Mouse (Mus musculus) hindbrain, embryonic 13.5 days (tissue): ENCODE data around the gene Cdk6. TPM values are rescaled to one million over a fixed set of nuclear protein-coding genes. Genes with fewer than 3 reads are reported as not detected.
"Not testable (repeated sequence)": the region's sequence is repeated elsewhere in the genome, so short reads cannot be mapped to it uniquely, and the experiment has no call there.

ENCODE experiments used
- ATAC-seq: fragments of 200-750 bp; cut with Nextera tagmentation; 2 replicates; pipeline ENCODE4 v1.8.0; 2017; ENCODE audit warnings: moderate TSS enrichment; ENCODE audit not compliant: low FRiP score
- H3K27ac ChIP-seq: fragments of 300-500 bp; sonication (generic); 2 replicates; pipeline ENCODE4 v1.5.1; 2015; ENCODE audit warnings: inconsistent platforms, mild to moderate bottlenecking, moderate library complexity
- H3K27me3 ChIP-seq: fragments of 300-500 bp; sonication (generic); 2 replicates; pipeline ENCODE4 v1.6.1; 2015; ENCODE audit warnings: mild to moderate bottlenecking, inconsistent platforms
- H3K36me3 ChIP-seq: fragments of 300-500 bp; sonication (generic); 2 replicates; pipeline ENCODE4 v1.6.1; 2015; ENCODE audit warnings: mild to moderate bottlenecking, inconsistent platforms
- H3K4me1 ChIP-seq: fragments of 300-500 bp; sonication (generic); replicated peaks from 2 replicates; pipeline ENCODE4 v1.6.1; 2015; ENCODE audit warnings: inconsistent platforms
- H3K4me2 ChIP-seq: fragments of 300-500 bp; sonication (generic); 2 replicates; pipeline ENCODE4 v1.6.1; 2015; ENCODE audit warnings: inconsistent platforms, mild to moderate bottlenecking, moderate library complexity
- H3K4me3 ChIP-seq: fragments of 300-500 bp; sonication (generic); 2 replicates; pipeline ENCODE4 v1.5.1; 2015; ENCODE audit warnings: mild to moderate bottlenecking, inconsistent platforms
- H3K9ac ChIP-seq: fragments of 300-500 bp; sonication (generic); 2 replicates; pipeline ENCODE4 v1.6.1; 2015; ENCODE audit warnings: mild to moderate bottlenecking, inconsistent platforms
- H3K9me3 ChIP-seq: fragments of 300-500 bp; sonication (generic); 2 replicates; pipeline ENCODE4 v1.6.1; 2016; ENCODE audit warnings: inconsistent platforms
- WGBS: fragments of 180-500 bp; shearing (Covaris S2); methylation state at CpG from one replicate; pipeline ENCODE4 v1.1.7; 2015; 5-methylcytosine and 5-hydroxymethylcytosine counted together
- polyA plus RNA-seq: library from polyadenylated mRNA; unstranded; fragments of >200 nt; fragmentation: Nextera tagmentation; extraction: Ambion mirVana; gene quantifications from 2 replicates; pipeline ENCODE4 v1.2.1, GENCODE M21; 2015

Cdk6 gene
- polyA plus RNA-seq, 1 experiment from 2014 or later: 11.8 TPM

- H3K36me3 ChIP-seq, H3K4me3 ChIP-seq, ATAC-seq, H3K9me3 ChIP-seq, H3K27me3 ChIP-seq, H3K9ac ChIP-seq, H3K27ac ChIP-seq, H3K4me2 ChIP-seq, H3K4me1 ChIP-seq: not testable (repeated sequence)
- 54% methylated on average over 4 of the region's 4 CpGs for WGBS
Measured at GRCm38 (mm10) chr5:3351836-3352235, 10.6 kb downstream of the Cdk6 start.

GRCm38 (mm10) chr5:3352314-3352713, 11.0 kb downstream of the Cdk6 start:
- no peak overlapping the region for H3K27ac ChIP-seq
- WGBS: 95% methylated on average over 3 of the region's 3 CpGs

GRCm38 (mm10) chr5:3352827-3353226, 11.5 kb downstream of the Cdk6 start:
- 95% methylated on average over 3 of the region's 3 CpGs for whole genome bisulfite sequencing
- H3K9me3 ChIP-seq: no peaks in the 10 kb centered on the region
- ATAC-seq: no peak
- no peaks in the 10 kb centered on the region for H3K36me3 ChIP-seq
- H3K27ac ChIP-seq: no peak overlapping the region
- H3K4me3 ChIP-seq: no peak overlapping the region
- no peak overlapping the region for H3K9ac ChIP-seq
- no peak overlapping the region for H3K4me2 ChIP-seq
- H3K4me1 ChIP-seq: no peaks in the 10 kb centered on the region
- H3K27me3 ChIP-seq: no peaks in the 10 kb centered on the region

More at GRCm38 (mm10) chr5:3352314-3352713, 11.0 kb downstream of the Cdk6 start:
- no peak for ATAC-seq
- H3K36me3 ChIP-seq: no peaks in the 10 kb centered on the region
- no peak overlapping the region for H3K4me3 ChIP-seq
- H3K27me3 ChIP-seq: no peaks in the 10 kb centered on the region
- H3K9ac ChIP-seq: no peak overlapping the region
- no peaks in the 10 kb centered on the region for H3K9me3 ChIP-seq
- no peaks in the 10 kb centered on the region for H3K4me1 ChIP-seq
- H3K4me2 ChIP-seq: no peak overlapping the region

- Histone ChIP-seq H3K36me3 (no peaks in the 10 kb centered on the region), H3K9ac (no peak overlapping the region), H3K4me1 (no peaks in the 10 kb centered on the region), H3K27me3 (no peaks in the 10 kb centered on the region), H3K4me3 (no peak overlapping the region), H3K4me2 (no peak overlapping the region), H3K27ac (no peak overlapping the region), H3K9me3 (no peaks in the 10 kb centered on the region)
- ATAC-seq: no peak
- 94% methylated on average over 5 of the region's 5 CpGs for WGBS
Measured at GRCm38 (mm10) chr5:3354307-3354706, 13.0 kb downstream of the Cdk6 start.

- WGBS: 93% methylated on average over 12 of the region's 12 CpGs
- ATAC-seq: no peak
Measured at GRCm38 (mm10) chr5:3355032-3355536, 13.8 kb downstream of the Cdk6 start.

GRCm38 (mm10) chr5:3355560-3356260, 14.4 kb downstream of the Cdk6 start:
- Histone ChIP-seq H3K9ac (no peak overlapping the region), H3K4me2 (no peak overlapping the region), H3K27me3 (no peaks in the 10 kb centered on the region), H3K4me1 (no peaks in the 10 kb centered on the region), H3K27ac (no peak overlapping the region), H3K36me3 (no peaks in the 10 kb centered on the region), H3K9me3 (no peaks in the 10 kb centered on the region), H3K4me3 (no peak overlapping the region)
- no peak for ATAC-seq
- WGBS: 77% methylated on average over 11 of the region's 11 CpGs

More at GRCm38 (mm10) chr5:3355032-3355536, 13.8 kb downstream of the Cdk6 start:
- H3K27me3 ChIP-seq: no peaks in the 10 kb centered on the region
- H3K36me3 ChIP-seq: no peaks in the 10 kb centered on the region
- H3K4me2 ChIP-seq: no peak overlapping the region
- no peaks in the 10 kb centered on the region for H3K9me3 ChIP-seq
- H3K4me1 ChIP-seq: no peaks in the 10 kb centered on the region
- no peak overlapping the region for H3K4me3 ChIP-seq
- no peak overlapping the region for H3K9ac ChIP-seq
- H3K27ac ChIP-seq: no peak overlapping the region

GRCm38 (mm10) chr5:3356261-3356778, 15.0 kb downstream of the Cdk6 start:
- Histone ChIP-seq H3K4me2 (no peak overlapping the region), H3K27ac (no peak overlapping the region), H3K9me3 (no peaks in the 10 kb centered on the region), H3K27me3 (no peaks in the 10 kb centered on the region), H3K4me1 (no peaks in the 10 kb centered on the region), H3K4me3 (no peak overlapping the region), H3K36me3 (no peaks in the 10 kb centered on the region), H3K9ac (no peak overlapping the region)
- no peak for ATAC-seq
- 74% methylated on average over 10 of the region's 10 CpGs for WGBS

- Histone ChIP-seq H3K4me1 (no peaks in the 10 kb centered on the region), H3K9me3 (no peaks in the 10 kb centered on the region), H3K4me2 (no peak overlapping the region), H3K27me3 (no peaks in the 10 kb centered on the region), H3K9ac (no peak overlapping the region), H3K27ac (no peak overlapping the region), H3K4me3 (no peak overlapping the region), H3K36me3 (no peaks in the 10 kb centered on the region)
- WGBS: 96% methylated on average over 6 of the region's 6 CpGs
- ATAC-seq: no peak
Measured at GRCm38 (mm10) chr5:3357496-3357895, 16.2 kb downstream of the Cdk6 start.

- no peak for ATAC-seq
- 81% methylated on average over 5 of the region's 5 CpGs for WGBS
Measured at GRCm38 (mm10) chr5:3358687-3359520, 17.6 kb downstream of the Cdk6 start.

GRCm38 (mm10) chr5:3359914-3360313, 18.6 kb downstream of the Cdk6 start:
- no peaks in the 10 kb centered on the region for H3K27me3 ChIP-seq
- no peaks in the 10 kb centered on the region for H3K4me1 ChIP-seq
- H3K4me3 ChIP-seq: no peak overlapping the region
- no peaks in the 10 kb centered on the region for H3K36me3 ChIP-seq
- H3K27ac ChIP-seq: no peak overlapping the region
- no peak for ATAC-seq
- H3K9ac ChIP-seq: no peak overlapping the region
- H3K4me2 ChIP-seq: no peak overlapping the region
- WGBS: 90% methylated on average over 7 of the region's 7 CpGs
- no peaks in the 10 kb centered on the region for H3K9me3 ChIP-seq

More at GRCm38 (mm10) chr5:3358687-3359520, 17.6 kb downstream of the Cdk6 start:
- Histone ChIP-seq H3K4me1 (no peaks in the 10 kb centered on the region), H3K27me3 (no peaks in the 10 kb centered on the region), H3K27ac (no peak overlapping the region), H3K4me3 (no peak overlapping the region), H3K9ac (no peak overlapping the region), H3K4me2 (no peak overlapping the region), H3K36me3 (no peaks in the 10 kb centered on the region), H3K9me3 (no peaks in the 10 kb centered on the region)

- 93% methylated on average over 5 of the region's 5 CpGs for WGBS
- no peak for ATAC-seq
- no peaks in the 10 kb centered on the region for H3K4me1 ChIP-seq
- H3K9ac ChIP-seq: no peak overlapping the region
- no peaks in the 10 kb centered on the region for H3K9me3 ChIP-seq
- H3K27ac ChIP-seq: no peak overlapping the region
- H3K27me3 ChIP-seq: no peaks in the 10 kb centered on the region
- H3K4me2 ChIP-seq: no peak overlapping the region
- no peak overlapping the region for H3K4me3 ChIP-seq
- no peaks in the 10 kb centered on the region for H3K36me3 ChIP-seq
Measured at GRCm38 (mm10) chr5:3361252-3361651, 20.0 kb downstream of the Cdk6 start.

GRCm38 (mm10) chr5:3362111-3362510, 20.8 kb downstream of the Cdk6 start:
- no peaks in the 10 kb centered on the region for H3K27me3 ChIP-seq
- no peak overlapping the region for H3K27ac ChIP-seq
- no peaks in the 10 kb centered on the region for H3K36me3 ChIP-seq
- H3K9me3 ChIP-seq: no peaks in the 10 kb centered on the region
- 91% methylated on average over 8 of the region's 8 CpGs for WGBS
- no peak overlapping the region for H3K4me3 ChIP-seq
- no peaks in the 10 kb centered on the region for H3K4me1 ChIP-seq
- ATAC-seq: no peak
- no peak overlapping the region for H3K9ac ChIP-seq
- no peak overlapping the region for H3K4me2 ChIP-seq
